Mouse (Mus musculus) heart, adult 2 months (tissue): ENCODE measurements around the gene Myf5. TPM values are rescaled to one million over a fixed set of nuclear protein-coding genes. Genes with fewer than 3 reads are reported as not detected.

Source experiments
- DNase-seq, 2 experiments: peaks; one replicate each; pipeline ENCODE4 v3.0.0; 2021
- H3K27ac ChIP-seq: fragments of 200-600 bp; 2 replicates; pipeline ENCODE4 v1.8.1; 2022
- H3K27me3 ChIP-seq: fragments of 200-500 bp; 2 replicates; pipeline ENCODE4 v1.6.1; 2012; ENCODE audit warnings: mild to moderate bottlenecking, low read length, inconsistent platforms, mixed read lengths; ENCODE audit not compliant: control insufficient read depth, insufficient read depth
- H3K36me3 ChIP-seq: fragments of 200-500 bp; 2 replicates; pipeline ENCODE4 v1.6.1; 2012; ENCODE audit warnings: low read length, inconsistent platforms; ENCODE audit not compliant: control insufficient read depth, insufficient read depth
- H3K4me1 ChIP-seq: fragments of 200-500 bp; 2 replicates; pipeline ENCODE4 v1.6.1; 2011; ENCODE audit warnings: low read length; ENCODE audit not compliant: control insufficient read depth, insufficient read depth
- H3K4me3 ChIP-seq: fragments of 200-600 bp; 2 replicates; pipeline ENCODE4 v1.8.1; 2022
- H3K79me2 ChIP-seq: fragments of 200-500 bp; replicated peaks from 2 replicates; pipeline ENCODE4 v1.6.1; 2012; ENCODE audit warnings: mild to moderate bottlenecking, inconsistent platforms, low read length, moderate library complexity, mixed read lengths; ENCODE audit not compliant: control insufficient read depth, insufficient read depth
- H3K9ac ChIP-seq: fragments of 200-500 bp; 2 replicates; pipeline ENCODE4 v1.6.1; 2012; ENCODE audit warnings: low read depth, mild to moderate bottlenecking, control low read depth, inconsistent platforms, low read length, mixed read lengths
- CTCF ChIP-seq: fragments of 200-600 bp; IDR thresholded peaks from 2 replicates; pipeline ENCODE4 v1.8.1; 2022; ENCODE audit warnings: antibody characterized with exemption, mild to moderate bottlenecking, moderate library complexity
- EP300 ChIP-seq: fragments of 200-500 bp; IDR thresholded peaks from 2 replicates; pipeline ENCODE4 v1.6.1; 2011; ENCODE audit warnings: low read depth, low read length, control low read depth; ENCODE audit not compliant: insufficient read depth
- POLR2A ChIP-seq: fragments of 200-500 bp; IDR thresholded peaks from 2 replicates; pipeline ENCODE4 v1.6.1; 2011; ENCODE audit warnings: mild to moderate bottlenecking, low read depth, low read length, control low read depth; ENCODE audit not compliant: insufficient read depth
- WGBS: fragments of 180-500 bp; shearing (Covaris S2); methylation state at CpG from one replicate; pipeline ENCODE4 v1.1.7; 2018; 5-methylcytosine and 5-hydroxymethylcytosine counted together
- intact Hi-C: fragments of 180-260 bp; cut with DNase I; formaldehyde crosslinking; loops from one replicate; pipeline ENCODE4 v1.15.1; 2025
- polyA plus RNA-seq: library from polyadenylated mRNA; depleted of rRNA; stranded (reverse); fragments of >200 nt; gene quantifications from 2 replicates; pipeline ENCODE4 v1.2.3, GENCODE M21; 2012
- total RNA-seq, 2 experiments: library from RNA; stranded (reverse); gene quantifications; 2 replicates each; pipeline ENCODE4 v1.2.3; 2021

Myf5 gene
- total and polyA plus RNA-seq, 3 experiments: not detected

- intact Hi-C loops: no loop called here
- WGBS: 85% methylated on average over 7 of the region's 7 CpGs
- H3K27ac ChIP-seq: no peak overlapping the region
- no peaks in the 10 kb centered on the region for H3K27me3 ChIP-seq
- DNase-seq: no peak
- no peaks in the 10 kb centered on the region; the same call in 1 of the 2 replicates for H3K4me1 ChIP-seq
- H3K9ac ChIP-seq: no peak overlapping the region
- no peaks in the 10 kb centered on the region for H3K79me2 ChIP-seq
- peaks cover 2% of the 10 kb centered on the region; the same call in 1 of the 2 replicates for H3K36me3 ChIP-seq
- no peak overlapping the region for H3K4me3 ChIP-seq
- TF ChIP-seq CTCF: no peak
- TF ChIP-seq POLR2A: no peak
- no peak for TF ChIP-seq EP300
Measured at GRCm38 (mm10) chr10:107502193-107502592, 16.3 kb upstream of the Myf5 start.

DNA sequence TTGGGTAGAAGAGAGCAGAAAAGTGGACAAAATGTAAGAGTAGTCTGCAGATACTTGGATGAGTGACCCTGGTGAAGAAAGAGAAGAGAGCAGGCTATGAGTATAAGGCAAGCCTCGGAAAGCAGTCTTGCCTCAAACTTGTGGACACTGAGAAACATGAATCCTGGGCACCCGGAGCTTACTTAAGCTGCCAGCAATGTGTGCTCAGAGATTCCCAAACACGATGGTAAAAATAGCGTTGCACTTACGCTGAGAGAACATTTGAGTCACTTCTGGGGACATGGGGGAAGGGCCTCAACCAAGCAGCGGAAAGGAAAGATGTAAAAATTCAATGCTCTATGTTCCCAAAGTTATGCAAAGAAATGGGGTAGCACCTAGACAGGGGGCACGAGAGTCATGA, 13.7 kb upstream of the Myf5 start:
- Histone ChIP-seq H3K27ac (peak overlapping the region; percentile 64), H3K4me1 (no peaks in the 10 kb centered on the region; the same call in 1 of the 2 replicates), H3K36me3 (peaks cover 2% of the 10 kb centered on the region; the same call in 1 of the 2 replicates), H3K79me2 (no peaks in the 10 kb centered on the region), H3K4me3 (no peak overlapping the region), H3K9ac (no peak overlapping the region), H3K27me3 (no peaks in the 10 kb centered on the region)
- WGBS: 47% methylated on average over 7 of the region's 7 CpGs
- DNase-seq: peak; percentile 17 to 28
- TF ChIP-seq EP300 (0 out of 2 replicates have a peak, but pooled peaks have one; percentile 23), CTCF (no peak), POLR2A (no peak)
- intact Hi-C loops: no loop called here

DNA sequence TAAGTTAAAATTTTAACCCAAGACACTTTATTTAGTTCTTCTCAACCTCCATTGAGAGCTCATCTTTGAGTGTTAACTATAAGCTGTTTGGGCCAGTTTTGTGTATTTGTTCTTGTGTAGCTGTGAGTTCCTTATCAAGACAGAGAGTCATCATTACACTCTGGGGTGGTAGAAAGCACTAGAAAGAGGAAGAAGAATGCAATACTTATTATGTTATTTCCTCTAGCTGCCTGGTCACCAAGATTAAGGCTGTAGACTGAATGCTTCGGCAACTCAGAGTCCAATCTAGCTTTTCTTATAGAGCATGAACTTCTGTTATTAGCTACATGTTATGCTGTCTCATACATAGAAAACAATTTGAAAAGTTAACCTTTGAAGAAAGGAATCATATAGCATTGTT, 10.5 kb upstream of the Myf5 start:
- H3K27me3 ChIP-seq: no peaks in the 10 kb centered on the region
- no peak overlapping the region for H3K9ac ChIP-seq
- H3K79me2 ChIP-seq: no peaks in the 10 kb centered on the region
- no peak overlapping the region for H3K4me3 ChIP-seq
- no peak for DNase-seq
- no peaks in the 10 kb centered on the region for H3K4me1 ChIP-seq
- peaks cover 2% of the 10 kb centered on the region; the same call in 1 of the 2 replicates for H3K36me3 ChIP-seq
- no peak overlapping the region for H3K27ac ChIP-seq
- WGBS: 71% methylated on average over 1 of the region's 1 CpGs
- intact Hi-C loops: no loop called here
- TF ChIP-seq EP300: no peak
- no peak for TF ChIP-seq POLR2A
- no peak for TF ChIP-seq CTCF

GRCm38 (mm10) chr10:107494568-107494967, 8.6 kb upstream of the Myf5 start, which contains the start of gene Myf6:
Gene Myf6 (minus strand): TSS chr10:107494737.
- 89% methylated on average over 6 of the region's 6 CpGs for WGBS
- DNase-seq: no peak
- no peak within 1 kb of the TSS for H3K4me3 ChIP-seq
- H3K4me1 ChIP-seq: no peaks in the 10 kb centered on the region
- H3K36me3 ChIP-seq: peaks cover 2% of the 10 kb centered on the region; the same call in 1 of the 2 replicates
- TF ChIP-seq CTCF (no peak), POLR2A (no peak), EP300 (no peak)
- H3K9ac ChIP-seq: no peak within 1 kb of the TSS
- intact Hi-C loops: no loop called here
- H3K27me3 ChIP-seq: no peaks in the 10 kb centered on the region
- no peaks in the 10 kb centered on the region for H3K79me2 ChIP-seq
- H3K27ac ChIP-seq: no peak within 1 kb of the TSS

GRCm38 (mm10) chr10:107493580-107494474, 7.9 kb upstream of the Myf5 start:
- TF ChIP-seq EP300: no peak
- no peak for TF ChIP-seq CTCF
- no peak for TF ChIP-seq POLR2A
- H3K79me2 ChIP-seq: no peaks in the 10 kb centered on the region
- H3K27ac ChIP-seq: no peak overlapping the region
- DNase-seq: no peak
- intact Hi-C loops: no loop called here
- H3K27me3 ChIP-seq: no peaks in the 10 kb centered on the region
- no peak overlapping the region for H3K9ac ChIP-seq
- WGBS: 52% methylated on average over 20 of the region's 20 CpGs
- no peak overlapping the region for H3K4me3 ChIP-seq
- H3K36me3 ChIP-seq: no peaks in the 10 kb centered on the region
- H3K4me1 ChIP-seq: no peaks in the 10 kb centered on the region
